Mouse (Mus musculus): Measurements from ENCODE around the gene 4930578C19Rik.

GRCm38 (mm10) chrX:18461198-18461601 is at the start of gene 4930578C19Rik:
- TF ChIP-seq POLR2A (IDR thresholded peaks at IDR 0.05; ENCODE audit: extremely low read depth, insufficient read depth, low read length) (no peak), CTCF (IDR thresholded peaks at IDR 0.05; ENCODE audit: extremely low read depth, insufficient read depth, low read length) (no peak)

Data from cortical plate, adult 2 months (tissue).